Mouse (Mus musculus) forebrain, embryonic 14.5 days (tissue): ENCODE data around the gene Hmcn1. TPM values are rescaled to one million over a fixed set of nuclear protein-coding genes. Genes with fewer than 3 reads are reported as not detected.

Source experiments
- ATAC-seq: fragments of 200-750 bp; cut with Nextera tagmentation; 2 replicates; pipeline ENCODE4 v1.8.0; 2017; ENCODE audit warnings: mild to moderate bottlenecking, moderate library complexity
- DNase-seq: peaks from one replicate; pipeline ENCODE4 v3.0.0-alpha.2; 2015; ENCODE audit warnings: low spot score
- H3K27ac ChIP-seq: fragments of 300-500 bp; sonication (generic); 2 replicates; pipeline ENCODE4 v1.5.1; 2014; ENCODE audit warnings: low read depth, mild to moderate bottlenecking, control low read depth, low read length, moderate library complexity
- H3K27me3 ChIP-seq: fragments of 300-500 bp; sonication (generic); replicated peaks from 2 replicates; pipeline ENCODE4 v1.6.1; 2014; ENCODE audit warnings: low read length, control low read depth, mixed read lengths; ENCODE audit not compliant: control insufficient read depth, insufficient read depth
- H3K36me3 ChIP-seq: fragments of 300-500 bp; sonication (generic); 2 replicates; pipeline ENCODE4 v1.6.1; 2014; ENCODE audit warnings: low read length, control low read depth; ENCODE audit not compliant: control insufficient read depth, insufficient read depth
- H3K4me1 ChIP-seq: fragments of 300-500 bp; sonication (generic); 2 replicates; pipeline ENCODE4 v1.6.1; 2014; ENCODE audit warnings: antibody characterized with exemption, low read length, control low read depth; ENCODE audit not compliant: control insufficient read depth, insufficient read depth
- H3K4me2 ChIP-seq: fragments of 300-500 bp; sonication (generic); 2 replicates; pipeline ENCODE4 v1.6.1; 2014; ENCODE audit warnings: mild to moderate bottlenecking, control low read depth, low read length
- H3K4me3 ChIP-seq: fragments of 300-500 bp; sonication (generic); 2 replicates; pipeline ENCODE4 v1.5.1; 2014; ENCODE audit warnings: low read depth, low read length, control low read depth
- H3K9ac ChIP-seq: fragments of 300-500 bp; sonication (generic); 2 replicates; pipeline ENCODE4 v1.6.1; 2014; ENCODE audit warnings: mild to moderate bottlenecking, low read length, control low read depth, moderate library complexity
- H3K9me3 ChIP-seq: fragments of 300-500 bp; sonication (generic); replicated peaks from 2 replicates; pipeline ENCODE4 v1.6.1; 2016; ENCODE audit warnings: low read length, control low read depth, mixed read lengths; ENCODE audit not compliant: control insufficient read depth
- WGBS: fragments of 180-500 bp; shearing (Covaris S2); extraction: QIAGEN DNeasy Blood & Tissue Kit; methylation state at CpG from one replicate; pipeline ENCODE4 v1.1.7; 2014; 5-methylcytosine and 5-hydroxymethylcytosine counted together
- polyA plus RNA-seq: library from polyadenylated mRNA; unstranded; fragments of >200 nt; fragmentation: Nextera tagmentation; extraction: Ambion mirVana; gene quantifications from 2 replicates; pipeline ENCODE4 v1.2.1, GENCODE M21; 2014

The Hmcn1 gene
- polyA plus RNA-seq, 1 experiment from 2014 or later: 1.1 TPM

DNA sequence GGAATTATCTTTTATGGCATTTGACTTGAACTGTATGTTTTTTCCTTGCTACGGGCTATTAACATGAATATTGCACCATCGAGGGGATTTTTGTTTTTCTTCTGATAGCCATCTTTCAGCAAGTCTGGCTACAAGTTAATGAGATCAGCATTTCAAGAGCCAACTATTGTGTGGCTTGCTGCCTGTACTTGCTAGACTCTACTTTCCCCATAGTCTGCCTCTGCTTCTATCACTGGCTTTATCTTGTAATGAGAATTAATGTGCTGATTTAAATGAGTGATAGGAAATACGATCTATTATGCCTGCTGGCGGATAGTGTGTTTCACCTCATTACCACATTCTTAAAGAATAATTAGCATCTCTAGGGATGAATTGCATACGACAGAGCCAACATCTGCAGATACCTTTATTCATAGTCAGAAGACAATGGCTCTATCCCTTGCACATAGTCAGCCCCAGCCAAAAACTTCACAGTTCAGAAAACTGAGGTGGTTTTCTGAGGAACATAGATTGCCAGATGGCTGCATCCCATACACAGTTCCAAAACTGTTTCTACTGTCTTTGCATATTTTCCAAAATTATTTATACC, 33.7 kb downstream of the Hmcn1 start:
- WGBS: 25% methylated on average over 5 of the region's 5 CpGs
- ATAC-seq (peak; percentile 60), DNase-seq (peak; percentile 30)
- Histone ChIP-seq H3K4me3 (no peak overlapping the region), H3K9me3 (no peaks in the 10 kb centered on the region), H3K27me3 (no peaks in the 10 kb centered on the region), H3K4me2 (no peak overlapping the region), H3K27ac (no peak overlapping the region), H3K36me3 (no peaks in the 10 kb centered on the region), H3K4me1 (peaks cover 9% of the 10 kb centered on the region; the same call in 1 of the 2 replicates), H3K9ac (no peak overlapping the region)

DNA sequence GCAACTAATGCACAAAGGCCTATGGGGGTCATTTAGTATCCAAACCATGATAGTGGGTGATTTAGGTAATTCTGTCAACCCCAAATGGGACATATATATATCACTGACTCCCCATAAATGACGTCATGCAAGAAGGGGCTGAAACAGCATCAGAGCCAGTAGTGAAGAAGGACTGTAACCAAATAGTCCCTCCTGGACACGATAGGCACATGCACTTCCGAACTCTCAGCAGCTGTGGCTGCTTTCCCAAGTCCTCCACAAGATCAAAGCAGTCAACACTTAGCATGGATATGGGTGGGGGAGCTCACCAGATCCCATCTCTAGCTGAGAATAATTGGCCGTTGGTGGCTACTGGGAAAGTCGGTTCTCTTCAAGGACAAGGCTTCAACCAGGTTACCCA, 42.2 kb downstream of the Hmcn1 start:
- no peak for DNase-seq
- Histone ChIP-seq H3K9me3 (no peaks in the 10 kb centered on the region), H3K4me2 (no peak overlapping the region), H3K27ac (no peak overlapping the region), H3K9ac (no peak overlapping the region), H3K4me1 (no peaks in the 10 kb centered on the region), H3K27me3 (no peaks in the 10 kb centered on the region), H3K36me3 (no peaks in the 10 kb centered on the region), H3K4me3 (no peak overlapping the region)
- ATAC-seq: no peak
- WGBS: 97% methylated on average over 5 of the region's 5 CpGs

GRCm38 (mm10) chr1:150950046-150950445, 43.2 kb downstream of the Hmcn1 start:
- DNase-seq (peak; percentile 12), ATAC-seq (0 out of 2 replicates have a peak, but pooled peaks have one; percentile 20)
- WGBS: 16% methylated on average over 3 of the region's 3 CpGs
- no peaks in the 10 kb centered on the region for H3K36me3 ChIP-seq
- H3K4me1 ChIP-seq: no peaks in the 10 kb centered on the region
- no peaks in the 10 kb centered on the region for H3K9me3 ChIP-seq
- no peak overlapping the region for H3K4me3 ChIP-seq
- H3K4me2 ChIP-seq: no peak overlapping the region
- no peaks in the 10 kb centered on the region for H3K27me3 ChIP-seq
- no peak overlapping the region for H3K27ac ChIP-seq
- H3K9ac ChIP-seq: no peak overlapping the region

DNA sequence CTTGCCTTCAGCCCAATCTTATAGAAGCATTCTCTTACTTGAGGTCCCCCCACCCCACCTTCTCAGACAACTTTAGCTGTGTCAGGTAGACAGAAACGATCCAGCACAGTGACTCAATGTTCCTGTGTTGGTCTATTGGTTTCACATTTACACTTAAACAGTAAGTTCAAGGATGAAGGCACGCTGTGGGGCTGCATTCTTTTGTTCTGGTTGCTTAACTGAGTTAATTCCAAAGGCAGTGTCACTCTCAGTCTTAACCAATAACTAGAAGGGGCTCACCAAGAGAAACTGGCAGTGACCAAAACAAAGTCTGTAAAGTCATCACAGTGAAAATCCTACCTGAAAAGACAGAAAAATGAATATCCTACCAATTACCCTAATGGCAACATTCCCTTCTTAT, 44.3 kb downstream of the Hmcn1 start:
- Histone ChIP-seq H3K4me1 (no peaks in the 10 kb centered on the region), H3K27me3 (no peaks in the 10 kb centered on the region), H3K4me3 (no peak overlapping the region), H3K27ac (no peak overlapping the region), H3K36me3 (no peaks in the 10 kb centered on the region), H3K9ac (no peak overlapping the region), H3K4me2 (no peak overlapping the region), H3K9me3 (no peaks in the 10 kb centered on the region)
- DNase-seq: no peak
- no peak for ATAC-seq
- 82% methylated on average over 2 of the region's 2 CpGs for WGBS

- Histone ChIP-seq H3K27me3 (no peaks in the 10 kb centered on the region), H3K4me1 (no peaks in the 10 kb centered on the region), H3K4me3 (no peak overlapping the region), H3K9me3 (no peaks in the 10 kb centered on the region), H3K36me3 (no peaks in the 10 kb centered on the region), H3K9ac (no peak overlapping the region), H3K4me2 (no peak overlapping the region), H3K27ac (no peak overlapping the region)
- WGBS: 35% methylated on average over 2 of the region's 2 CpGs
- ATAC-seq (no peak), DNase-seq (no peak)
Measured at GRCm38 (mm10) chr1:150943601-150944000, 49.6 kb downstream of the Hmcn1 start.

DNA sequence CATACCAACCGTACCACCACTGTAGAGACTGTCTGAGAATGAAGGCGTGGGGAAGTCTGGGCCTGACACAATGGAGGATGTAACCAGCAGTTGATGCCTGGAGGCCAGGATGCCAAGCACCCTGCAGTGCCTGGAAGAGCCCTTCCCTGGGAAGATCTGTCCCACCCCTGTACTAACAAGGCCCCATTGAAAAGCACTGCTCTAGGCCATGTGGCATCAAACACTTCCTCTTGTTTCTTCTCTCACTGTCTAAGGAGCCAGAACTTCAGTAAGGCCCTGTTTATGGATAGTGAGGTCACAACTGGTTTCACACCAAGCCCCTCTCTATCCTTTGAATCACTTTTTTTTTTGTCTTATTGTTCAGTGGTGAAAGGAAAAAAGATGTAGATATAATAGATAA, 51.1 kb downstream of the Hmcn1 start:
- H3K9me3 ChIP-seq: no peaks in the 10 kb centered on the region
- ATAC-seq (no peak), DNase-seq (no peak)
- 67% methylated on average over 2 of the region's 2 CpGs for WGBS
- no peaks in the 10 kb centered on the region for H3K27me3 ChIP-seq
- no peak overlapping the region for H3K4me3 ChIP-seq
- H3K4me2 ChIP-seq: no peak overlapping the region
- H3K27ac ChIP-seq: no peak overlapping the region
- no peak overlapping the region for H3K9ac ChIP-seq
- H3K36me3 ChIP-seq: no peaks in the 10 kb centered on the region
- no peaks in the 10 kb centered on the region for H3K4me1 ChIP-seq

GRCm38 (mm10) chr1:150936821-150937220, 56.4 kb downstream of the Hmcn1 start:
- WGBS: 77% methylated on average over 4 of the region's 4 CpGs
- no peaks in the 10 kb centered on the region for H3K36me3 ChIP-seq
- no peak overlapping the region for H3K4me2 ChIP-seq
- H3K27me3 ChIP-seq: no peaks in the 10 kb centered on the region
- no peak overlapping the region for H3K27ac ChIP-seq
- DNase-seq (no peak), ATAC-seq (no peak)
- no peaks in the 10 kb centered on the region for H3K4me1 ChIP-seq
- H3K9ac ChIP-seq: no peak overlapping the region
- no peak overlapping the region for H3K4me3 ChIP-seq
- H3K9me3 ChIP-seq: no peaks in the 10 kb centered on the region

DNA sequence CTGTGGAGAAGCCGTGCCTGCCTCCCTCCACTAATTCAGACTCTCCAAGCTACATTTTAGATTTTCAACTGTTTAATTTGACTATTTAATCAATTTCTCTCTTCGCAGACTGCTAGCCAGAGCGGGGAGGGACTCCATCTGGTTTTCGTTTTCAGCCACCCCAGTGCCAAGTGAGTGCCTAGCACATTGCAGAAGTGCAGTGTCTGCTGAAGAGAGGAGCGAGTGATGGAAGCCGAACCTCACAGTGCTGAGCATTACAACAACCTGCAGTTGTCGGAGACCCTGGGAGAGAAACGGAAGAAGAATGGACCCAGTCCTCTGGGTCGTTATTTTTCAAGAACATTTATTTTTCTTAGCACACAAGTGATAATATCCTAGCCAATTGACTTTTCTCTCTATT, 59.6 kb downstream of the Hmcn1 start:
- peak; percentile 71 for DNase-seq
- Histone ChIP-seq H3K27ac (no peak overlapping the region), H3K4me2 (no peak overlapping the region), H3K4me3 (no peak overlapping the region), H3K4me1 (no peaks in the 10 kb centered on the region), H3K27me3 (no peaks in the 10 kb centered on the region), H3K9me3 (no peaks in the 10 kb centered on the region), H3K36me3 (no peaks in the 10 kb centered on the region), H3K9ac (no peak overlapping the region)
- WGBS: 53% methylated on average over 9 of the region's 9 CpGs
- peak; percentile 81; the same call in 1 of the 2 replicates for ATAC-seq

- Histone ChIP-seq H3K27me3 (no peaks in the 10 kb centered on the region), H3K4me3 (no peak overlapping the region), H3K4me1 (no peaks in the 10 kb centered on the region), H3K9me3 (no peaks in the 10 kb centered on the region), H3K27ac (no peak overlapping the region), H3K9ac (no peak overlapping the region), H3K36me3 (no peaks in the 10 kb centered on the region), H3K4me2 (no peak overlapping the region)
- ATAC-seq: no peak
- no peak for DNase-seq
- WGBS: 90% methylated on average over 9 of the region's 9 CpGs
Measured at GRCm38 (mm10) chr1:150920860-150921259, 72.4 kb downstream of the Hmcn1 start.
